Mouse (Mus musculus): ENCODE measurements around the gene Hacd2. TPM values are rescaled to one million over a fixed set of nuclear protein-coding genes. Genes with fewer than 3 reads are reported as not detected.

The Hacd2 gene
- polyA plus RNA-seq, 1 experiment from 2014 or later = 25.2 TPM

- Histone ChIP-seq H3K9ac (replicated peaks; ENCODE audit: low read length) (no peak overlapping the region), H3K36me3 (replicated peaks; ENCODE audit: control insufficient read depth, insufficient read depth, low read depth, low read length) (no peaks in the 10 kb centered on the region), H3K9me3 (replicated peaks; ENCODE audit: control insufficient read depth, low read length) (no peaks in the 10 kb centered on the region), H3K4me2 (ENCODE audit: low read depth, low read length) (no peak overlapping the region), H3K27ac (replicated peaks; ENCODE audit: low read depth, low read length) (no peak overlapping the region), H3K4me3 (ENCODE audit: low read depth, low read length) (no peak overlapping the region), H3K4me1 (ENCODE audit: control insufficient read depth, insufficient read depth, low read length) (no peaks in the 10 kb centered on the region; the same call in 1 of the 2 replicates), H3K27me3 (ENCODE audit: control insufficient read depth, insufficient read depth, low read length) (no peaks in the 10 kb centered on the region)
- ATAC-seq (replicated peaks; ENCODE audit: insufficient number of reproducible peaks, low FRiP score, low TSS enrichment, low read depth) (peak; percentile 45; the same call in 1 of the 2 replicates), DNase-seq (ENCODE audit: low spot score) (peak; percentile 46)
- 58% methylated on average over 8 of the region's 8 CpGs for WGBS
These were observed 89.0 kb downstream of the Hacd2 start for GRCm38 (mm10) chr16:35111143-35111620.

- DNase-seq (ENCODE audit: low spot score) (no peak), ATAC-seq (replicated peaks; ENCODE audit: insufficient number of reproducible peaks, low FRiP score, low TSS enrichment, low read depth) (no peak)
- no peaks in the 10 kb centered on the region for H3K27me3 ChIP-seq (ENCODE audit: control insufficient read depth, insufficient read depth, low read length)
- H3K9me3 ChIP-seq (replicated peaks; ENCODE audit: control insufficient read depth, low read length) = no peaks in the 10 kb centered on the region
- H3K4me1 ChIP-seq (ENCODE audit: control insufficient read depth, insufficient read depth, low read length) = no peaks in the 10 kb centered on the region; the same call in 1 of the 2 replicates
- no peak overlapping the region for H3K9ac ChIP-seq (replicated peaks; ENCODE audit: low read length)
- WGBS = 83% methylated on average over 5 of the region's 5 CpGs
- H3K4me3 ChIP-seq (ENCODE audit: low read depth, low read length) = no peak overlapping the region
- H3K27ac ChIP-seq (replicated peaks; ENCODE audit: low read depth, low read length) = no peak overlapping the region
- H3K4me2 ChIP-seq (ENCODE audit: low read depth, low read length) = no peak overlapping the region
- no peaks in the 10 kb centered on the region for H3K36me3 ChIP-seq (replicated peaks; ENCODE audit: control insufficient read depth, insufficient read depth, low read depth, low read length)
These were observed 91.3 kb downstream of the Hacd2 start for GRCm38 (mm10) chr16:35113496-35113895.

GRCm38 (mm10) chr16:35116328-35116956, 94.2 kb downstream of the Hacd2 start:
- H3K4me2 ChIP-seq (ENCODE audit: low read depth, low read length) = no peak overlapping the region
- H3K36me3 ChIP-seq (replicated peaks; ENCODE audit: control insufficient read depth, insufficient read depth, low read depth, low read length) = no peaks in the 10 kb centered on the region
- no peak overlapping the region for H3K27ac ChIP-seq (replicated peaks; ENCODE audit: low read depth, low read length)
- 89% methylated on average over 7 of the region's 7 CpGs for WGBS
- H3K27me3 ChIP-seq (ENCODE audit: control insufficient read depth, insufficient read depth, low read length) = no peaks in the 10 kb centered on the region
- no peaks in the 10 kb centered on the region for H3K9me3 ChIP-seq (replicated peaks; ENCODE audit: control insufficient read depth, low read length)
- H3K4me3 ChIP-seq (ENCODE audit: low read depth, low read length) = no peak overlapping the region
- DNase-seq (ENCODE audit: low spot score) = no peak
- no peaks in the 10 kb centered on the region for H3K4me1 ChIP-seq (ENCODE audit: control insufficient read depth, insufficient read depth, low read length)
- ATAC-seq (replicated peaks; ENCODE audit: insufficient number of reproducible peaks, low FRiP score, low TSS enrichment, low read depth) = no peak
- no peak overlapping the region for H3K9ac ChIP-seq (replicated peaks; ENCODE audit: low read length)

GRCm38 (mm10) chr16:35117436-35117835, 95.2 kb downstream of the Hacd2 start:
- Histone ChIP-seq H3K9ac (replicated peaks; ENCODE audit: low read length) (no peak overlapping the region), H3K27me3 (ENCODE audit: control insufficient read depth, insufficient read depth, low read length) (no peaks in the 10 kb centered on the region), H3K4me3 (ENCODE audit: low read depth, low read length) (no peak overlapping the region), H3K4me2 (ENCODE audit: low read depth, low read length) (no peak overlapping the region), H3K9me3 (replicated peaks; ENCODE audit: control insufficient read depth, low read length) (no peaks in the 10 kb centered on the region), H3K36me3 (replicated peaks; ENCODE audit: control insufficient read depth, insufficient read depth, low read depth, low read length) (no peaks in the 10 kb centered on the region), H3K27ac (replicated peaks; ENCODE audit: low read depth, low read length) (no peak overlapping the region), H3K4me1 (ENCODE audit: control insufficient read depth, insufficient read depth, low read length) (no peaks in the 10 kb centered on the region)
- no peak for ATAC-seq (replicated peaks; ENCODE audit: insufficient number of reproducible peaks, low FRiP score, low TSS enrichment, low read depth)
- DNase-seq (ENCODE audit: low spot score) = no peak
- WGBS = 64% methylated on average over 7 of the region's 7 CpGs

GRCm38 (mm10) chr16:35120603-35121002, 98.4 kb downstream of the Hacd2 start:
- Histone ChIP-seq H3K4me3 (ENCODE audit: low read depth, low read length) (no peak overlapping the region), H3K9ac (replicated peaks; ENCODE audit: low read length) (no peak overlapping the region)

GRCm38 (mm10) chr16:35127270-35127669, 105.0 kb downstream of the Hacd2 start:
- no peak overlapping the region for H3K9ac ChIP-seq (replicated peaks; ENCODE audit: low read length)
- 62% methylated on average over 5 of the region's 5 CpGs for WGBS
- DNase-seq (ENCODE audit: low spot score) (peak; percentile 52), ATAC-seq (replicated peaks; ENCODE audit: insufficient number of reproducible peaks, low FRiP score, low TSS enrichment, low read depth) (no peak)
- H3K9me3 ChIP-seq (replicated peaks; ENCODE audit: control insufficient read depth, low read length) = no peaks in the 10 kb centered on the region
- no peaks in the 10 kb centered on the region for H3K4me1 ChIP-seq (ENCODE audit: control insufficient read depth, insufficient read depth, low read length)
- no peaks in the 10 kb centered on the region for H3K36me3 ChIP-seq (replicated peaks; ENCODE audit: control insufficient read depth, insufficient read depth, low read depth, low read length)
- no peak overlapping the region for H3K27ac ChIP-seq (replicated peaks; ENCODE audit: low read depth, low read length)
- H3K4me2 ChIP-seq (ENCODE audit: low read depth, low read length) = no peak overlapping the region
- no peak overlapping the region for H3K4me3 ChIP-seq (ENCODE audit: low read depth, low read length)
- no peaks in the 10 kb centered on the region for H3K27me3 ChIP-seq (ENCODE audit: control insufficient read depth, insufficient read depth, low read length)

More at GRCm38 (mm10) chr16:35120603-35121002, 98.4 kb downstream of the Hacd2 start:
- DNase-seq (ENCODE audit: low spot score) (no peak), ATAC-seq (replicated peaks; ENCODE audit: insufficient number of reproducible peaks, low FRiP score, low TSS enrichment, low read depth) (no peak)
- Histone ChIP-seq H3K36me3 (replicated peaks; ENCODE audit: control insufficient read depth, insufficient read depth, low read depth, low read length) (no peaks in the 10 kb centered on the region), H3K9me3 (replicated peaks; ENCODE audit: control insufficient read depth, low read length) (no peaks in the 10 kb centered on the region), H3K4me1 (ENCODE audit: control insufficient read depth, insufficient read depth, low read length) (no peaks in the 10 kb centered on the region), H3K4me2 (ENCODE audit: low read depth, low read length) (no peak overlapping the region), H3K27me3 (ENCODE audit: control insufficient read depth, insufficient read depth, low read length) (no peaks in the 10 kb centered on the region), H3K27ac (replicated peaks; ENCODE audit: low read depth, low read length) (no peak overlapping the region)
- WGBS = 66% methylated on average over 4 of the region's 4 CpGs

- Histone ChIP-seq H3K4me3 (ENCODE audit: low read depth, low read length) (no peak overlapping the region), H3K4me2 (ENCODE audit: low read depth, low read length) (no peak overlapping the region), H3K27ac (replicated peaks; ENCODE audit: low read depth, low read length) (no peak overlapping the region), H3K36me3 (replicated peaks; ENCODE audit: control insufficient read depth, insufficient read depth, low read depth, low read length) (no peaks in the 10 kb centered on the region), H3K27me3 (ENCODE audit: control insufficient read depth, insufficient read depth, low read length) (no peaks in the 10 kb centered on the region), H3K4me1 (ENCODE audit: control insufficient read depth, insufficient read depth, low read length) (no peaks in the 10 kb centered on the region), H3K9me3 (replicated peaks; ENCODE audit: control insufficient read depth, low read length) (no peaks in the 10 kb centered on the region), H3K9ac (replicated peaks; ENCODE audit: low read length) (no peak overlapping the region)
- DNase-seq (ENCODE audit: low spot score) (no peak), ATAC-seq (replicated peaks; ENCODE audit: insufficient number of reproducible peaks, low FRiP score, low TSS enrichment, low read depth) (no peak)
- WGBS = 85% methylated on average over 3 of the region's 3 CpGs
These were observed 107.9 kb downstream of the Hacd2 start for GRCm38 (mm10) chr16:35130172-35130571.

- DNase-seq (ENCODE audit: low spot score) (no peak), ATAC-seq (replicated peaks; ENCODE audit: insufficient number of reproducible peaks, low FRiP score, low TSS enrichment, low read depth) (no peak)
- Histone ChIP-seq H3K4me1 (ENCODE audit: control insufficient read depth, insufficient read depth, low read length) (peaks cover 3% of the 10 kb centered on the region), H3K36me3 (replicated peaks; ENCODE audit: control insufficient read depth, insufficient read depth, low read depth, low read length) (no peaks in the 10 kb centered on the region), H3K27ac (replicated peaks; ENCODE audit: low read depth, low read length) (no peak overlapping the region), H3K4me3 (ENCODE audit: low read depth, low read length) (no peak overlapping the region), H3K9me3 (replicated peaks; ENCODE audit: control insufficient read depth, low read length) (no peaks in the 10 kb centered on the region), H3K27me3 (ENCODE audit: control insufficient read depth, insufficient read depth, low read length) (no peaks in the 10 kb centered on the region), H3K4me2 (ENCODE audit: low read depth, low read length) (no peak overlapping the region), H3K9ac (replicated peaks; ENCODE audit: low read length) (no peak overlapping the region)
- 74% methylated on average over 6 of the region's 6 CpGs for WGBS
These were observed 117.2 kb downstream of the Hacd2 start for GRCm38 (mm10) chr16:35139416-35139815.
